Mouse (Mus musculus) liver, postnatal 0 days (tissue): Measurements from ENCODE around the gene Rpap3. TPM values are rescaled to one million over a fixed set of nuclear protein-coding genes. Genes with fewer than 3 reads are reported as not detected.
A peak's percentile ranks its signal among the peaks of the same experiment; 100 is the strongest.

ENCODE experiments used
- ATAC-seq: fragments of 200-750 bp; cut with Nextera tagmentation; 2 replicates; pipeline ENCODE4 v1.8.0; 2017; ENCODE audit warnings: mild to moderate bottlenecking, moderate library complexity
- DNase-seq: peaks from one replicate; pipeline ENCODE4 v3.0.0-alpha.2; 2016
- H3K27ac ChIP-seq: fragments of 300-500 bp; sonication (generic); 2 replicates; pipeline ENCODE4 v1.5.1; 2014; ENCODE audit warnings: antibody characterized with exemption, moderate library complexity, mild to moderate bottlenecking, low read depth
- H3K27me3 ChIP-seq: fragments of 300-500 bp; sonication (generic); 2 replicates; pipeline ENCODE4 v1.6.1; 2014; ENCODE audit warnings: low read length, control low read depth, mixed read lengths; ENCODE audit not compliant: insufficient read depth
- H3K36me3 ChIP-seq: fragments of 300-500 bp; sonication (generic); replicated peaks from 2 replicates; pipeline ENCODE4 v1.6.1; 2014; ENCODE audit warnings: mild to moderate bottlenecking, control low read depth, low read length, moderate library complexity, mixed read lengths; ENCODE audit not compliant: insufficient read depth
- H3K4me1 ChIP-seq: fragments of 300-500 bp; sonication (generic); 2 replicates; pipeline ENCODE4 v1.6.1; 2014; ENCODE audit warnings: antibody characterized with exemption, mild to moderate bottlenecking, control low read depth; ENCODE audit not compliant: insufficient read depth
- H3K4me2 ChIP-seq: fragments of 300-500 bp; sonication (generic); 2 replicates; pipeline ENCODE4 v1.6.1; 2014; ENCODE audit warnings: low read depth, mild to moderate bottlenecking, low read length, moderate library complexity, mixed read lengths
- H3K4me3 ChIP-seq: fragments of 300-500 bp; sonication (generic); 2 replicates; pipeline ENCODE4 v1.5.1; 2014; ENCODE audit warnings: low read depth, low read length
- H3K9ac ChIP-seq: fragments of 300-500 bp; sonication (generic); replicated peaks from 2 replicates; pipeline ENCODE4 v1.6.1; 2014; ENCODE audit warnings: mild to moderate bottlenecking, moderate library complexity
- H3K9me3 ChIP-seq: fragments of 300-500 bp; sonication (generic); 2 replicates; pipeline ENCODE4 v1.6.1; 2016; ENCODE audit warnings: mild to moderate bottlenecking, control low read depth, low read length, mixed read lengths
- CTCF ChIP-seq: sonication (generic); IDR thresholded peaks from 2 replicates; pipeline ENCODE4 v1.5.1; 2016; ENCODE audit warnings: antibody characterized with exemption, low read depth
- EP300 ChIP-seq: IDR thresholded peaks from 2 replicates; pipeline ENCODE4 v1.6.1; 2016; ENCODE audit warnings: antibody characterized with exemption, low read depth, mild to moderate bottlenecking
- WGBS: fragments of 180-500 bp; shearing (Covaris S2); extraction: QIAGEN DNeasy Blood & Tissue Kit; methylation state at CpG from one replicate; pipeline ENCODE4 v1.1.7; 2014; ENCODE audit not compliant: insufficient replicate concordance; 5-methylcytosine and 5-hydroxymethylcytosine counted together
- polyA plus RNA-seq: library from polyadenylated mRNA; unstranded; fragments of >200 nt; fragmentation: Nextera tagmentation; extraction: Ambion mirVana; gene quantifications from 2 replicates; pipeline ENCODE4 v1.2.1, GENCODE M21; 2015

The Rpap3 gene
- polyA plus RNA-seq, 1 experiment from 2014 or later = 6.7 TPM

DNA sequence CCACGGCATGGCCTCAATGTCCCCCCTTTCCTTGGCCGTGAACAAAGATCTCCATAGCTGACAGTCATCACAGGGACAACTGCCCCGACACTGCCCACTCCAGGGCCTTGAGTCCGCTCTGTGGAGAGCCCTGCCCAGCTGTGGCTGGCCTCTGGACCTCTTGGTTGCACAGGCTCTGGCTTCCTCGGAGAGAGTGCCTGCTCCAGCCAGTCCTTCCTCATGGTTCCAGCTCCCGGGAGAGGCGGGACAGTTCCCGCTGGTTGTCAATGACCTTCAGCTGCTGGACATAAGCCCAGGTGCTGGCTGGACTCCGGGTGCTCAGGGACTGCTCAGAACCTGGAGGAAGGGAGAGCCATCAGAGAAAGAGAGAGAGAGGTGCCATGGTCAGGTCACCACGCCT is 39.7 kb upstream of the Rpap3 start:
- WGBS = 61% methylated on average over 10 of the region's 10 CpGs
- H3K9me3 ChIP-seq = no peaks in the 10 kb centered on the region
- H3K9ac ChIP-seq = no peak overlapping the region
- no peak overlapping the region for H3K4me2 ChIP-seq
- no peaks in the 10 kb centered on the region for H3K36me3 ChIP-seq
- peaks cover 29% of the 10 kb centered on the region for H3K4me1 ChIP-seq
- TF ChIP-seq CTCF (no peak), EP300 (no peak)
- H3K27ac ChIP-seq = peak overlapping the region; percentile 69
- DNase-seq = no peak
- H3K27me3 ChIP-seq = no peaks in the 10 kb centered on the region
- H3K4me3 ChIP-seq = no peak overlapping the region
- peak; percentile 14; the same call in 1 of the 2 replicates for ATAC-seq

DNA sequence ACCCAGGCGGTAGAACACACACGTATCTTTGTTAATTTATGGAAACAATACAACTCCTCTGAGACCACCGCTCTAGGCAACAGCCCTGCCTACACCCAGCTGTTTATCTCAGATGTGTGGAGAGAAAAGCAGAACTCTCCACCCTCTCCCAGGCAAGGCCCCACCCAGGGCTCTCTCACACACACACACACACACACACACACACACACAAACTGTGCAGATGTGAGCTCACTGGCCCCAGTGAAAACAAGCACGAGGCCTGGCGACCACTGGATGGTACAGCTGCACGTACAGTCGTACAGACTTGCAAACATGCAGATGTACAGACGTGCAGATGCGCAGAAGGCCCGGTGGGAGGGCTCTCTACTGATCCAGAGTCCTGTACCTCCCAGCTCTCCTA is 39.3 kb upstream of the Rpap3 start:
- peaks cover 26% of the 10 kb centered on the region for H3K4me1 ChIP-seq
- H3K27ac ChIP-seq = peak overlapping the region; percentile 69; the same call in 1 of the 2 replicates
- H3K4me3 ChIP-seq = no peak overlapping the region
- H3K27me3 ChIP-seq = no peaks in the 10 kb centered on the region
- TF ChIP-seq CTCF (no peak), EP300 (peak; percentile 45; the same call in 1 of the 2 replicates)
- H3K4me2 ChIP-seq = no peak overlapping the region
- H3K9me3 ChIP-seq = no peaks in the 10 kb centered on the region
- DNase-seq (peak; percentile 72), ATAC-seq (peak; percentile 83)
- H3K9ac ChIP-seq = no peak overlapping the region
- no peaks in the 10 kb centered on the region for H3K36me3 ChIP-seq
- 43% methylated on average over 10 of the region's 10 CpGs for WGBS

DNA sequence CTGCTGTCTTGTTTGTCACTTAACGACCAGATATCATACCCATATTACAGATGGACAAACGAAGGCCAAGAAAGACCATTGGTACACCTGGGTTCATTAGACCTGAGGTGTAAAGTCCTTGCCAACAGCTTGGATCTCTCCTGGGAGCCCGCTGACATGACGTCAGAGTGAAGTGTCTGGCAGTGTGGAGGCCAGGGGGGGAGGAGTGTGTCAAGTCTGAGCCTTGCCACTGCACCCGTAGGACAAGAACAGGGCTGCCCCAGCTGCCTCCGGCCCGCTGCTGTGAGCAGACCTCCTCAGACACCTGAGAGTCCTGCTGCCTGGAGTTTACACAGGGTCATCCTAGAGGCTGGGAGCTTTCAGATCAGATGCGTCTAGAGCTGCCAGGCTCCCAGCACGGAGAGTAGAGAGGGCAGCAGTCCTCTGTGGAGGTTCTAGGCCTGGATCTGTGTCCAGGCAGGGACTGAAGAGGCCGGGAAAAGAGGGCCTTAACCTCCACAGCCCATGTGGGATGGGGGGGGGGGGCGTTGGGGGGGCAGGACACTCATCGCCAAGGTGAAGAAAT is 38.4 kb upstream of the Rpap3 start:
- ATAC-seq = no peak
- H3K4me3 ChIP-seq = no peak overlapping the region
- no peak for TF ChIP-seq EP300
- TF ChIP-seq CTCF = no peak
- no peak overlapping the region for H3K9ac ChIP-seq
- no peaks in the 10 kb centered on the region for H3K9me3 ChIP-seq
- no peaks in the 10 kb centered on the region for H3K27me3 ChIP-seq
- H3K4me1 ChIP-seq = peaks cover 26% of the 10 kb centered on the region
- peak overlapping the region; percentile 1; the same call in 1 of the 2 replicates for H3K27ac ChIP-seq
- 68% methylated on average over 12 of the region's 12 CpGs for WGBS
- H3K4me2 ChIP-seq = no peak overlapping the region
- no peaks in the 10 kb centered on the region for H3K36me3 ChIP-seq
- DNase-seq = no peak

DNA sequence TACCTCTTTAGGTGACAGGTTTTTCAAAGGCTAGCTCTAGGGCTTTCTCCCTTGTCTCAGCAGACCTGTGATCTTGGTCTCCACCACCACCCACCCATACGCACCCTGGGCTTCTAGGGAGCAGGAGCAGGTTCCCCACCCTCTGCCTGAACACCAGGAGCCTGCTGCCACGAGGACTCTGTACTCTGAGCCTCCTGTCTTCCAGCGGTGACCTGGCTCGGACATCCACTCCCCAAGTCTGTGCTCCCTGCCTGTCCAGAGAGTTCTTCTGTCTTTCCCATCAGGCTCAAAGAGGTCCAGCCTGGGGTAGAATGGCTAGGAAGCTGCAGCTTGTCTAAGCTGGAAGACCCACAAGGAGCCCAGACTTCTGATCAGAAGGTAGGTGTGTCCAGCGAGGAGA is 37.6 kb upstream of the Rpap3 start:
- Histone ChIP-seq H3K9ac (no peak overlapping the region), H3K4me1 (peaks cover 19% of the 10 kb centered on the region), H3K9me3 (no peaks in the 10 kb centered on the region), H3K4me2 (no peak overlapping the region), H3K4me3 (no peak overlapping the region), H3K27ac (no peak overlapping the region), H3K27me3 (no peaks in the 10 kb centered on the region), H3K36me3 (no peaks in the 10 kb centered on the region)
- no peak for TF ChIP-seq CTCF
- TF ChIP-seq EP300 = no peak
- ATAC-seq (no peak), DNase-seq (no peak)
- WGBS = 75% methylated on average over 5 of the region's 5 CpGs

DNA sequence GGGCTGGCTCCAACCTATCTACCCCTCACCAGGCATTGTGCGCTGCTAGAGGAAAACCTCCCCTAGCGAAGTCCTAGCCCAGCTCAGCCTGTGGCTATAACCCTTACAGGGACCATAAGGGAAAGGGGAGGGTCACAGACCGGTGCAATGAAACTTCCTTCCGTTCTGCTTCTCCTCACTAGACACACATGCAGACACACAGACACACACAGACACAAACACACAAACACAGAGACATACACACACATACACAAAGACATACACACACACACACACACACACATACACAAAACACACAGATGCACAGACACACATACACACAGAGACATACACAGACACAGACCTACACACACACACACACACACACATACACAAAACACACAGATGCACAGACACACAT is 37.0 kb upstream of the Rpap3 start:
- H3K9me3 ChIP-seq = no peaks in the 10 kb centered on the region
- H3K27me3 ChIP-seq = no peaks in the 10 kb centered on the region
- no peak overlapping the region for H3K4me3 ChIP-seq
- H3K27ac ChIP-seq = peak overlapping the region; percentile 29; the same call in 1 of the 2 replicates
- TF ChIP-seq EP300 = no peak
- TF ChIP-seq CTCF = no peak
- H3K4me2 ChIP-seq = no peak overlapping the region
- H3K9ac ChIP-seq = no peak overlapping the region
- no peak for ATAC-seq
- WGBS = 38% methylated on average over 4 of the region's 4 CpGs
- DNase-seq = no peak
- peaks cover 18% of the 10 kb centered on the region for H3K4me1 ChIP-seq
- no peaks in the 10 kb centered on the region for H3K36me3 ChIP-seq

DNA sequence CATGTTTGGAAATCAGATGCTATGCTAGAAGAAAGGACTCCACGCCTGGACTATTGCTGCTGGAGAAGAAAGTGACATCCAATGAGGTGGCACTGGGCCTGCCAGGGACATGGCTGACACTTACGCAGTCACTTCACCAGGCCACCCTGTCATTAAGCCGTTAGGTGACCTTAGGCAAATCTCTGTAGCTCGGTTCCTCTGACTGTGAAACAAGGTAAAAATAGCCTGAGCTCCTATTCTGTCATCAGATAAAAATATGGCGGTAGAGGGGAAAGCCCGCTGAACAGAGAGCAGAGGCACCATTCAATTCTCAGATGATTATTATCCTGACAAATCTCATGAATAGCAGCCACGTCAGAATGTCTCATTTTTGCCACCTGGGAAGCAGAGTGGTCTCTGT is 36.4 kb upstream of the Rpap3 start:
- no peak for DNase-seq
- Histone ChIP-seq H3K4me1 (peaks cover 18% of the 10 kb centered on the region), H3K9ac (no peak overlapping the region), H3K4me3 (no peak overlapping the region), H3K36me3 (no peaks in the 10 kb centered on the region), H3K4me2 (no peak overlapping the region), H3K9me3 (no peaks in the 10 kb centered on the region), H3K27me3 (no peaks in the 10 kb centered on the region), H3K27ac (no peak overlapping the region)
- 44% methylated on average over 7 of the region's 7 CpGs for WGBS
- ATAC-seq = no peak
- no peak for TF ChIP-seq EP300
- no peak for TF ChIP-seq CTCF
